Mouse (Mus musculus) thymus, postnatal 36 days (tissue): ENCODE data around the gene 1110032A03Rik.
A peak's percentile ranks its signal among the peaks of the same experiment; 100 is the strongest.

Experiments
- DNase-seq, 2 experiments: peaks; one replicate each; pipeline ENCODE4 v3.0.0; 2022; ENCODE audit warnings: mixed read lengths in 2 of 2

1110032A03Rik gene

DNA sequence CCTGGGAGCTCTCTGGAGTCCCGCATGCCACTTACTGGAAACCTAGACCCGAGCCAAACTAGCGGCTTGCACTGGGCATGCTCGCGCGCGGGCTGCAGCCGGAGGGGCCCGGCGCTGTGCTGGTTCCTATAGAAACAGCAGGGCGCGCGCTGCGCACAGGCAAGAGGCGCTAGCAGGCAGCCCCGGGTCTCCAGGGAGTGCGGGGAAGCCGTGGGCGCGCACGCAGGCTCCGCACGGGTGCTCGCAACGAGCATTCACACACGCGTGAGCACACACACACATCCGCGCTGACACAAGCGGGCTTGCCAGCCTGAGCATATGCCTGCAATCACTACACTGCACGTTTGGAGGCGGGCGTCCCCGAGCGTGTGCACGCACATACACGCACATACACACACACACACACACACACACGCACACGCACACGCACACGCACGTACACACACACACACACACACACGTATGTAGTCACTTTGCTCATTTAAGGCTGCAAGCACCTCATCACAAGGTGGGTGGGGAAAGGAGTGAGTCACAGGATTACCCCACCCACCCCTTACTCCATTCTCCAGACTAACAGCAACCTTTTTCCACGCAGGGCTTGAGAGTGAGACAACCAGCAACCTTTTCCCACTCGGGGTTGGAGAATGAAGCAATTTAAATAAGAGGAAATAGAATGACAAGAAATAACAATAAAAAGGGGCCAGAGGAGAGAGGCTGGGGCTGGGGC is 47.2 kb downstream of the 1110032A03Rik start:
- peak; percentile 12 to 29 for DNase-seq

- no peak for DNase-seq
Observed at GRCm38 (mm10) chr9:50727171-50727924, 48.0 kb downstream of the 1110032A03Rik start.

DNA sequence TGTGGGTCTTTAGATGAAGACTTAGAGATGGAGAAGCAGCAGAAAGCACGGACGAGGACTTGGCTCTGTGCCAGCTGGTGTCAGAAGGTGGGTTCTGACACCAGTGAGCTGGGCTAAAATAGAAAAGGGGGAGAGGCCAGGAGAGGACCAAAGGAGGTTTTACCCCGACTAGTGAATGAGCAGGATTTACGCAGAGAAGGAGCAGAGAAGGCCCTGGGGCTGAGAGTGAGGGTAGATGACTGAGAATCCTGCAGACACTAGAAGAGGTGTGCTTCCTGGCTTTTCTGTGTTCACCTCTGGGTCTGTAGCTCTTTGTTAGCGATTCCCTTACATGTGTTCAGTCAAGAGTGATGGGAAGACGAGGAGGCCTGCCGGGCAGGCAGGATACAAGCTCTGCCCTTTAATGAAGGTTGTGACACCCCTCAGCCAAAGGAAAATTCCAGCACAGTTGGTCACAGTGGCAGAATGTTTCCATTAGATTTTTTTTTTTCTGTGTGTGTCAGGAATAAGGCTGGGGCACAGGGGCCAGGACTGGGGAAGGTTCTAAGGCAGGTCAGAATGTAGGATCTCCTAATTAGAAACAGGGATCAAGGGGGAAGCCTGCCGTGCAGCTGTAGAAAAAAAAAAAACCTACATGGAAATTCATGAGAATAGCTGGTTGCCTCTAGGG is 49.3 kb downstream of the 1110032A03Rik start:
- no peak for DNase-seq

- no peak for DNase-seq
Observed at GRCm38 (mm10) chr9:50724661-50725330, 50.5 kb downstream of the 1110032A03Rik start.

- no peak for DNase-seq
Observed at GRCm38 (mm10) chr9:50724147-50724546, 51.2 kb downstream of the 1110032A03Rik start.

DNA sequence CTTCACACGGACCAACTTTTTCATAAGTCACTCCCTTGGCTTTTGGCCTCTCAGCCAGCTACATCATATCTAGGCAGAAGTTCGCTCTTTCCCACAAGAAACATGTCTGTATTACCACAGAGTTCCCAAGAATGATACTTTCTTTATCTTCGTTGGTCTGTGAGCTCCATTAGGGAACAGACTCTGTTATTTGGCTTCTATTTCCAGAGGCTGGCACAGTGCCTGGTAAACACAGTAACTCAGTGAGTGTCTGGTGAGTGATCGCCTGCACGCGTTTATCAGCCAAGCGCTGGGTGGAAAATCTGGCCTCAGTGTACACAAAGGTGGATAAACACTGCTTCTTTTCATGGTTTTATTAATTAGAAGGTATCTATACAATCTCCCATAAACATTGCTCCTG is 51.9 kb downstream of the 1110032A03Rik start:
- no peak for DNase-seq

DNA sequence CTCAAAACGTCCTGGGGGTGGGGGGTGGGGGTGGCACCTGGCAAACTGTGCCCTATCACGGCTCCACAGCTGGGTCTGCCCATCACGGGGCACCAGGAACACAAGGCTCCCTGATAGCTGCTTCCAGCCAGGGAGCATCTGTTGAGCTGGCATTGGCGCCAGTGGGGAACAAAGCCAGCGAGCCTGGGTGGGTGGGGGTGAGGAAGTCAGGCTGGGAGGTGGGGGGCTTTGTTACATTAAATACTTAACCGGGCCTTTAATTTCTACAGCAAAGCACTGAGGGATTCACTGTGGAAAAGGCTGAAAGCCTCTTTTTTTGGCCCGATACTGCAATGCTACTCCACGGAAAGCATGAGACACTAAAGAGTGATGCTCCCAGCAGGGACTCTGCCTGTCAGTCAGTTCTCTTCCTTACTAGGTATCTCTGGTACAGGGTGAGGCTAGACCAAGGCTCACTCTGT is 52.8 kb downstream of the 1110032A03Rik start:
- DNase-seq, result no peak

DNA sequence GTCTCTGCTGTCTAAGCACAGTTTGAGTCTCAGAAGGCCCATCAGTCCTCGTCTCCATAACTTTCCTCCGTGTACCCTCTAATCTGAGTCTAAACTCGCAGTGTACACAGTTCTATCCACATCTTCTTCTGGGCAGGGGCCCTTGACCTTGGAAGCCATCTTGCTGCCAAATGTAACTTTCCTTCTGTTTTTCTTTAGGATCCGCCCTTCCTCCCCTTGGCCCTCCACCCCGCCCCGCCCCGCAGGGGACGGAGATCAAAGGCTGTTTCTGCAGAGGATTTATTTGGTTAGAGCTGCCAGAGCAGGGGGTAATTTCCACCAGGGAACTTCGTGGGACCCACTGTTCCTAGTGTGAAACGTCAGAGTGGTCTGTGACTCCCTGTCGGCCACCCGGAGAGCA is 54.3 kb downstream of the 1110032A03Rik start:
- no peak for DNase-seq

DNA sequence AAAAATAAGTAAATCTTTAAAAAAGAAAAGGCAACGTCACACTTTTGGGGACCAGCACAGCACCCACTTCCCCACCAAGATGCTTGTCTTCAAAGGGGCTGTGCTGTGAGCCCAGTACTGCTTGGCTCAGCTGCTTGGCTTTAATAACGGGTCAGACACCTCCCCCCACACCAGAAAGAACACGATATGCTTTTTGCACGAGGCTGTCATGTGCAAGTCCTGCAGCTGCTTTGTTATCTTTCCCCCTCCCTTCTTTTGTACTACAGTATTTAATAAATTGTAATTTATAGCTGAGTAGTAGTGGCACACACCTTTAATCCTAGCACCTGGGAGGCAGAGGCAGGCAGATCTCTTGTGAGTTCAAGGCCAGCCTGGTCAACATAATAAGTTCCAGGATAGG is 56.4 kb downstream of the 1110032A03Rik start:
- no peak for DNase-seq

DNA sequence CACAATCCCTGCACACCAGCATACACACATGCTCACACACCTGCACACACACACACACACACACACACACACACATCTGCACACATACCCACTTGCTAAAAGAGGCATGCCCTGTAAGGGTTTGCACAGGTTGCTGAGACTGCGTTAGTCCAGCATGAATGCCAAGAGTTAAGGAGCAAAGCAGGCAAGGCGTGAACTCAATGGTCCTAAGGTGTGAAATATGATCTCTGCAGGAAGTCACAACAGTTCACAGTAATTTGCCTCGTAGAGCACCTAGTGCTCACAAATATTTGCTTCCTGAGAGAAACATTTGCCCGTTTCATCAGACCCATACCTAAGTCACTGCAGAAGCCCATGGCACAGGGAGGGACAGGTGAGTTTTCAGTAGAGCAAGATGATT is 61.1 kb downstream of the 1110032A03Rik start:
- no peak for DNase-seq
